Mouse (Mus musculus) common myeloid progenitor, adult 5-6 weeks (primary cell): ENCODE measurements at regions not wholly inside any gene's neighbourhood (a gene's known extent, or its start where the extent isn't known, plus 50 kb on each side); places are given as distances from the start of the nearest gene placed in this dataset.
"Not testable (repeated sequence)": the region's sequence is repeated elsewhere in the genome, so short reads cannot be mapped to it uniquely, and the experiment has no call there.

ENCODE experiments used
- ATAC-seq: replicated peaks from 2 replicates; pipeline ENCODE4 v1.8.0; 2016; ENCODE audit warnings: low read depth, mild to moderate bottlenecking, moderate TSS enrichment, inconsistent platforms; ENCODE audit not compliant: poor library complexity, severe bottlenecking

DNA sequence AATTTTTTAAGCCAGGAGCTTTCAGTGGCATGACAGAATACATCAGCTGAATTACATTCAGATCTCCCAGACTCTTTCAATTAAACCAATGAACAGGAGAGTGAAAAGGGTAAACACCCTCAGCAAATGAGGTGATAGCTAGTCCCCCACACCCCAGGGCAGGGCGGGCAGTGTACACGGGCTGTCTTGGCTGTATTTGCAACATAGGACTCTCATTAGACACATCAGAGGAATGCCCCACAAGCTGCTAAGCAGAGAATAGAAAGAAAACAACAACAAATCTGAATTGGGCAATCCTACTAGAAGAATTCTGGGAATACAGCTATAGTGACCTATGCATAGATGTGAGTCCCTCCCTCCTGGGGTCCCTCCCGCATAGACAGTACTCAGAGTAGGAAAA lies 131.8 kb upstream of the Zfp637 start:
- ATAC-seq = no peak

DNA sequence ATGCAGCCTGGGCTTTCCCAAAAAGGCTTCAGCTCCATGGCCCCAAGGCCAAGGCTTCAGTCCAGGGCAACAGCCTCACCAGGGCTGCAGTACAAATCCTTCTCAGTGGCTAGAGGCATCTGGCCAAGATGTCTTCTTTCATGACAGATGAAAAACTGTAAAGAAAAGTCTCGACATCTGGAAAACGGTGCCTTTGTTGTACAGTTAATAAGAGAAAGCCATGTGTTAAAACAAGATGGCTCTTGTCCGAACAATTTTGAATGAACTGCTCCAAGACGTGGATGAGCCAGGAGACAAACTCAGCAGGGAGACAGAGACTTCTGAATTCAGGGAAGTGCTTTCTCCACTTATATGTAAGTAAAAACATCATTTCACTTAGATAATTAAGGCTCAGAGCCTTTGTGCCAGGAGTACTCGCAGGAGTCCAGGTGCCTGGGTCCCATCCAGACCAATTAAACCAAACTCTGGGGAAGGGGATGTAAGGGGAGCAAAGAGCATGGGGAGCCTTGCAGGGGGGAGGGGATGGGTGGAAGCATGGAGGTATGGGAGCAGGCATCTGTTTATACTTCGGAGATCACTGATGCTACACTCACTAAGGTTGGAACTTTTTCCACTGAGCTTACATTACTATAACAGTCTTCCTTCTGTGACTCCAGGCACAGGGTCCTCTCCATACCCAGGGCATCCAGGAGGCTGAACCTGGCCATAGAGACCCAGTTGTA lies 125.8 kb upstream of the Zfp637 start:
- ATAC-seq = no peak

- not testable (repeated sequence) for ATAC-seq
These were observed 124.6 kb upstream of the Zfp637 start for GRCm38 (mm10) chr6:117716422-117716821.

- ATAC-seq = not testable (repeated sequence)
These were observed 88.6 kb upstream of the Zfp637 start for GRCm38 (mm10) chr6:117752338-117752737.

DNA sequence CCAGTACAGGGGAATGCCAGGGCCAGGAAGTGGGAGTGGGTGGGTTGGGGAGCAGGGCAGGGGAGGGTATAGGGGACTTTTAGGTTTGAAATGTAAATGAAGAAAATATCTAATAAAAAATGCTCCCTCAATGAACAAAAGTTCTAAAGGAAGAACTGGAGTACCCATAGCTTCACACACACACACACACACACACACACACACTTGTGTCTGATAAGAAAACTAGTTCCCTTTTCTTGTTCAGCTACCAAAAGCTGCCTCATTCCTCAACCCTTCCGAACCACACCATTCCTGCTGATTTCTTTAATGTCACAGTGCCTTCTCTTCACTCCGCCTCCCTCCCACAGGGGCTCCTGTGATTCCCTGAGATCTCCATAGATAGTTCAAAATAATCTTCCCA lies 85.3 kb upstream of the Zfp637 start:
- peak; percentile 56; the same call in 1 of the 2 replicates for ATAC-seq

GRCm38 (mm10) chr6:117756176-117756575 lies 84.8 kb upstream of the Zfp637 start:
- ATAC-seq = peak; percentile 98

GRCm38 (mm10) chr6:117758516-117758915 lies 82.5 kb upstream of the Zfp637 start:
- not testable (repeated sequence) for ATAC-seq

DNA sequence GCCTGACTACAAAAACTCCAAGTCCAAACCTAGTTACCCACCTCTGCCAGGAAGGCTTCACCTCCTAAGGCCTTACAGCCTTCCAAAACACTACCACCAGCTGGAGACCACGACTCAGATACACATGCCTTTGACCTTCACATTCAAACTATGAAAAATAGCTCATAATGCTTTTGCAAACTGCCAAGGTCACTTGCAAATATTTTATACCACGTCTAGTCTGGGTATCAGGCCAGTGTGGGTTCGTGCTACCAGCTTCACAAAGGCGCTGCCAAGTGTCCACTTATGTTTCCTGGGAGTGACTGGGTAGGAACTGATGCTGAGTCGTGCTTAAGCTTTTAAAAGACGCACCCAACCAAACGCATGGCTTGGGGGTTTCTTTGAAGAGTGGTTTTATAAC lies 69.5 kb upstream of the Zfp637 start:
- no peak for ATAC-seq

GRCm38 (mm10) chr6:117772396-117772795 lies 68.6 kb upstream of the Zfp637 start:
- no peak for ATAC-seq

GRCm38 (mm10) chr6:117775304-117776050 lies 65.5 kb upstream of the Zfp637 start:
- no peak for ATAC-seq

DNA sequence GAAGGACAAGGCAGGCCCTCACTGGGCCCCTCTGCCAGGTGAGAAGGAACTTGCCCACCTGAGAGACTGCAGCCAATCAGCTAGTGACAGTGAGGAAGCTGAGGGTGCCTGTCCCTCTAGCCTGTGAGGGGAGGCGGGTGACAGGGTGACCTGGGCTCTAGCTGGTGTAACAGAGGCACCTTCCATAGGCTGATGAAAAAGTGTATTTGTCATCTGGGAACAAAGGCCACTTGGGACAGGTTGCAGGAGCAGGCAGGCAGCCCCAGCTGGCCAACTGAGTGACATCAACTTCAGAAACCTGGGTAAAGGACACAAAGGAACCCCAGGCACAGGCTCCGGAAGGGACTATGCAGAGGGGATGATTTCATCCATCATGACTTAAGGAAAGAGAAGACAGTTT lies 63.0 kb upstream of the Zfp637 start:
- no peak for ATAC-seq

DNA sequence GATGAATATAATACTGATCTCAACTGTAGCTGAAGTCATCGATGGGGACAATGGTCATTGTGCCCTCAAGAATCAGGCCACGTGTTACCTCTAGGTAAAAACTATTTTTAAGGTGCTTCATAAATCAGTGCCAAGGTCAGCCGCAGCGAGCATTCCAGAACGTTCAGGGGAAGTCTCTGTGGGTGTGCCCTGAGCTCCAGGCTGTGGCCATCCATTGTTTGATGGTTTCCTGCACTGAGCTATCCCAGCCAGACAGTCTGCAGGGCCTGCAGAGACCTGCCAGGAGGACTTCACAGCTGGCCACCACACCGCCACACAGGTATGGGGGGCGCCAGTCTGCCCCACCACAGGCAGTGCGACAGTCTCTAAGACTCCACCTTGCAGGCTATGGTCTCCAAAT lies 62.5 kb upstream of the Zfp637 start:
- no peak for ATAC-seq

DNA sequence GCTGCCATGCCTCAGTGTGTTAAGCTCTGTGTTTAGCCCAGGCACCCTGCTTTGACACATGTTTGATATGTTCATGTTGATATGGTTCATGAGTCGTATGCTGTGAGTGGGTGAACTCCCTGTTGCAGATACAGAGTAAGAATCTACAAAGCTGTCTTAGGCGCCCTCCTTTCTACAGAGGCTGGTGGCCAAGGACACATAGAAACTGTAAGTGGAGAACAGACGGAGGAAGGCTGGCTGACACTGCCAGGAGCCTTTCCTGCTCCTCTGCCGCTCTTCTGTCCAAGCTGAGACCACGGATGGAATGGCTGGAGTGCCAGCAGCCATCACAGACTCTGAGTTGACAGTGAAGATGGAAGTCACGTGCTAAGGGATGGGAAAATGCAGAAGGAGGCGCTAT lies 62.0 kb upstream of the Zfp637 start:
- ATAC-seq = no peak

DNA sequence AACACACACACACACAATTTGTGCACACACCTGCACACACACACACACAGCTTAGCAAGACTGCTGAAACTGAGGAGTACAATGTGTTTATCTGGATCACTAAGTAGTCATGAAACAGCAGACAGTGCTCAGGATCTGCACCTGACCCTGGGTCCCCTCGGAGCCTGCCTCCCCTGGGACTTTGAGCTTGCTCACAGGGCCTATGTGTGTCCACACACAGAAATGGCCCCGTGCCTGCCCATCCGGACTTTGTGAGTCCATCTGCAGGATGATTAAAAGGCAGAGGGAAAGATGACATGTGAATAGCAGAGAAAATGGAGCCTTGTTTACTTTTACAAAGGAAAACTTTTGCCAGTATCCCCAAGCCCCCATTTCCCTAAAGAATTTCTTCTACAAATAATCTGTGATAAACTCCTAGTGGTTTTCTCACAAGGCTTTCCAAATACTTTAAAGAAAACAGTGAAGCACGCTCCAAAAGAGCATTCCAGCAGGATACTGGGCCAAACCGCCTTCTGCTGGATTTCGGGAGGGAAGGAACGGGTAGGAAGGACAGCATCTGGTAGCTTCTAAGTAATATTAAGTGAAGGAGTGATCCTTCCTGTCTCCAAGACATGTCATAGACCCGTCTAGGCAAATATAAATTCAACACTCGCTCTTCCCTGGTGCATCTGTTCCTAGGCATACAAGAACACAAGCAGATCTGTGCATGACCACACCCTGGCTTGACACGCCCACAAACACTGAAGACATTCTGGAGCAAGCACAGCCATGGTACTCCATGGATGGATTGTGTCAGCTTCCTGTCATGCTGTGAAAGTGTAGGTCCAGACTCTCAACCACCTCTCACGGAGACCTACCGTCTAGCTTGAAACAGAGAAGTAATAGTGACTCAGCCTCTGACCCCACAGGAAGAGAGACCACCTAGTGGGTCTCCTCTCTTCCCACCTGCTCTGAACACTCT lies 52.1 kb upstream of the Zfp637 start:
- ATAC-seq = no peak

DNA sequence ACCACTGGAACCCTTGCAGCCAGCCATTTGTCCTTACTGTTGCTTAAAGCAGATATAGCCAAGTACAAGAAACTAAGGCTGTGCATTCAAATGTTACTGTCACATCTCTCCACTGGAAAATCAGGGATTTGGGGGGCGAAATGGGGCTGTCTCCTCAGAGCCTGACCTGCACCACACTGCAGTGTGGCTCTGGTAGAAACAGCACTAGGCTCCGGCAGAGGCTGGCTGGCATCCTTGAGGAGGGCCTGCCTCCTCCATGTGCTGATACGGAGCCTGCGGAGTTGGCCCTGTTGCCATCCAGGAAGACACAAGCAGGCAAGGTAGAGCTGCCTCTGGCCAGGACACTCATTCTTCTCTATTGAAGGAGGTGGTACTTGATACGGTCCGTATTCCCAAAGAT lies 50.4 kb upstream of the Zfp637 start:
- ATAC-seq = no peak
